Mouse (Mus musculus): ENCODE data around the gene Ly6g6d. TPM values are rescaled to one million over a fixed set of nuclear protein-coding genes. Genes with fewer than 3 reads are reported as not detected.

Gene Ly6g6d
- polyA plus RNA-seq, 1 experiment, result 3.6 TPM

DNA sequence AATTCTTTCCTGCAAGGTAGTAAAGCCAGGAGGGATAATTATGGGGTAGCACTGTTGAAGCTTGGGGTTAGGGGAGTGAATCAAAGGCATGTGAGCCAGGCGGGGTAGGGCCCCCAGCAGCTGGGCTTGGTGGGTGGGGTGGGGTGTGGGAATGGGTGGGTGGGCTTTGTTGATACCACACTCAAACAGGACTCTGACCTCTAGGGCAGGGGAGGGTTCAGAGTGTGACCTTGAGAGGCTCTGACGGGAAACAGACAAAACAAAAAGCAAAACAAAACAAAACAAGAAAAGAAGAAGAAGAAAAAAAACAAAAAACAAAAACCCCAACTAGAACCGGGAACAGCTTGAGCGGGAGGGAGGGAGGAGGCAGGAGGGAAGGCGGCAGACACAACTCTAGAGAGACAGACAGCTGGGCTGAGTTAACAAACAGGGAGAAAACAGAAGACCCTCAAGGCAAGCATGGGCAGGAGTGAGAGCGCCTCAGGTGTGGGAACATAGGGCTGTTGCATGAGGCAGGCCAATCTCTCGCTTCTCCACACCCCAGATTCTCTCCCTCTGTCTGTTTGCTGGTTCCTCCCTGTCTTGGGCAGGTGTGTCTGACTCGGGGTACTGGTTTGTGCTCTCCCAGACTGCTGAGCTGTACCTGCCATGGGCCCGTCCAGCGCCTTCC lies 1.2 kb downstream of the Ly6g6d start, which contains the start of gene Ly6g6e:
Gene Ly6g6e (plus strand): TSS at position 396 of the 670 bp plus-strand sequence.
- H3K4me3 ChIP-seq (ENCODE audit: insufficient read depth, low read length), result peak within 1 kb of the TSS; percentile 21
- H3K27ac ChIP-seq (ENCODE audit: insufficient read depth, low read length), result no peak within 1 kb of the TSS
- H3K4me1 ChIP-seq (ENCODE audit: control insufficient read depth, insufficient read depth, low read length), result no peaks in the 10 kb centered on the region
- no peak for TF ChIP-seq CTCF (IDR thresholded peaks at IDR 0.05; ENCODE audit: extremely low read depth, insufficient read depth, low read length)
- no peak for TF ChIP-seq POLR2A (IDR thresholded peaks at IDR 0.05; ENCODE audit: extremely low read depth, insufficient read depth, low read length)

DNA sequence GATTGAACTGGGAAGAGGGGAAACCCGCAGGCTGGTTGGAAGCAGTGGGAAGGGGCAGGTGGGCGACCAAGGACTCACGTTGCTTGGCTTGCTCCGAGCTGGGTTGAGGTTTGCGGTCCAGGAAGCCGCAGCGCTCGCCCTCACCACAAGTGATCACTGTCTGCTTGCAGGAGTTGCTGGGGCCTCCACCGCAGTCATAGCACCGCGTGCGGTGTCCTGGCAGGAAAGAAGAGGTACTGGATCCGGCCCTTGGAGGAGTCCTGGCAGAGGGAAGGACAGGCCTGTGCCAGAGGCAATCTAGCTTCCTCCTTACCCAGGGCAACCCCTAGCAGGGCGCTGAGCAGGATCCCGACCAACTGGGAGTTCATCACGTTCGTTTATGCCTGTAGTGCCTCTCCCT lies 3.8 kb downstream of the Ly6g6d start:
- H3K27ac ChIP-seq (ENCODE audit: insufficient read depth, low read length), result no peak overlapping the region
- TF ChIP-seq CTCF (IDR thresholded peaks at IDR 0.05; ENCODE audit: extremely low read depth, insufficient read depth, low read length) (no peak), POLR2A (IDR thresholded peaks at IDR 0.05; ENCODE audit: extremely low read depth, insufficient read depth, low read length) (no peak)
- H3K4me3 ChIP-seq (ENCODE audit: insufficient read depth, low read length), result no peak overlapping the region
- H3K4me1 ChIP-seq (ENCODE audit: control insufficient read depth, insufficient read depth, low read length), result no peaks in the 10 kb centered on the region

DNA sequence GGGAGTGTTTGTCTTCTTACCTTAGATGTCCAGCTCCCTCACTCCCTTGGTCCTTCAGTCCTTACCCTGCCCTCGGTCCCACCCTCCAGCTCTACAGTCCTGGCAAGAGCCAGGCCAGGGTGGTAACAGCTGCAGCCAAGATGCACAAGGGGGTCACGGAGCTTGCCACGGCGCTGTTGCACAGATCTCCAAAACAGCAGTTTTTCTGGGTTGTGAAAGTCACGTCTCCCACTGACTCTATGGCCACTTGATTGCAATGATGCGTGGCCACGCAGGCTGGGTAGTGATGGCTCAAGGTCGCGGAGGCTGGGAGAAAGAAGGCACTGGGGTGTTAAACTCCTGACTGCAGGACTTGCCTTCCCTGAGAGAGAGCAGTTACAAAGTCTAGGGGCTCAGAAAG lies 6.4 kb downstream of the Ly6g6d start:
- Histone ChIP-seq H3K4me3 (ENCODE audit: insufficient read depth, low read length) (no peak overlapping the region), H3K4me1 (ENCODE audit: control insufficient read depth, insufficient read depth, low read length) (no peaks in the 10 kb centered on the region), H3K27ac (ENCODE audit: insufficient read depth, low read length) (no peak overlapping the region)
- TF ChIP-seq CTCF (IDR thresholded peaks at IDR 0.05; ENCODE audit: extremely low read depth, insufficient read depth, low read length) (no peak), POLR2A (IDR thresholded peaks at IDR 0.05; ENCODE audit: extremely low read depth, insufficient read depth, low read length) (no peak)

DNA sequence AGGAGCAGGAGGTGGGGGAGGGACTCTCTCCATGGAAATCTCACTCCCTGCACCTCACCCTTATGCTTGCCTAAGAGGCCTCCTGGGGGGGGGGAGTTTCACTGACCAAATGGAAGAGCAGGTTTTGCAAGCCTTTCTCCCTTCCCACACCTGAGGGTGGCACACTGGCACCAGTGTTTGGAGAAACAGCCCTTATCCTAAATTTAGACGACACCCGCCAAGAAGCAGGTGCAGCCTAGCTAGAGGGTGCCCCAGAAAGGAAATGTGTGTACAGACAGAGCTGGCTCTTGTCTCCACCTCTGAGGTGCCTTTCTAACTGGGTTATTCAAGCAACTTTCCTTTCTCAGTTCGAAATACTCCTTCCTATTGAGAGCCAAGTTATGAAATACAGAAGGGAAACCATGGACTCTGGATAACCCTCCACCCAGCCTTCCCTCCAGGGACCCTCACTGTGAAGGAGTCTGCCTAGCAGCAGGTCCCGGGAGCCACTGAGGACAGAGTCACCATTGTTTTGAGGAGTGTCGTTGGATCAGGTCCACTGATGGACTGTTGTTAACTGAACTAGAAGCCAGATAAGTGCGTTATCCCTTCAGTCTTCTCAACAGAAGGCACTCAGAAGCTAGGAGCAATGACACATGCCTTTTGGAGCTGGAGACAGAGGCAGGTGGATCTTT lies 7.2 kb downstream of the Ly6g6d start:
- 0 out of 2 replicates have a peak, but pooled peaks have one; percentile 10 for TF ChIP-seq CTCF (IDR thresholded peaks at IDR 0.05; ENCODE audit: extremely low read depth, insufficient read depth, low read length)
- no peak for TF ChIP-seq POLR2A (IDR thresholded peaks at IDR 0.05; ENCODE audit: extremely low read depth, insufficient read depth, low read length)
- H3K4me3 ChIP-seq (ENCODE audit: insufficient read depth, low read length), result no peak overlapping the region
- H3K4me1 ChIP-seq (ENCODE audit: control insufficient read depth, insufficient read depth, low read length), result no peaks in the 10 kb centered on the region
- no peak overlapping the region for H3K27ac ChIP-seq (ENCODE audit: insufficient read depth, low read length)

DNA sequence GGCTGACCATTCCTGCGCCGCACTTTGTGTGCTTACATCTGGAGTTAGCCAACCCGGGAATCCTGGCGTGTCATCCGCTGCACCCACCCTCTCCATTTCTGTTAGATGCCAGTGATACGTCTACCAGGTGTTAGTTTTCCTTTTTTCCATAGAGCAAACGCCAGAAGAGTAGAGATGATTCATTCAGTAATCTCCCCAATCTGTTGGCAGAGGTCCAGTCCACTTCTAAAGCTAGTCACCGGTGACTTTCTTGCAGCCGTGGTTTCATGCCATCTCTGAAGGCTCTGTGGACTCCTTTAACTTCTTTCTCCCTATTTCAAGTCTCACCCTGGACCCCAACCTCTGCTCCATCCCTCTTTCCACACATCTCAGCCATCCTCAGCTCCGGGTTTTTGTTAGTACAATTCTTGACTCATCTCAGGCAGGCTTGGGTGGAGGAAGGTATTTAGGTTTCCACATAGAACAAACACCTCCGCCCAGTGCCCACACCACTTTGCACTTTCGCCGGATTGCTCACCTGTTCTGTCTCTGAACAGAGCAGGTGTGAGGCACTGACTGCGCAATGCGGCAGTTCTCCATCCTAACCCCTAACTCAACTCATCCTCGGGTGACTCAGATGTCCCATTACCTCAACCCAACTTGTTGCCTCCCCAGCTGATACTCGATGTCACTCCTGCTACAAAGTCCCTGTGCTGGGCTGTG lies 9.5 kb downstream of the Ly6g6d start:
- Histone ChIP-seq H3K4me3 (ENCODE audit: insufficient read depth, low read length) (no peak overlapping the region), H3K4me1 (ENCODE audit: control insufficient read depth, insufficient read depth, low read length) (no peaks in the 10 kb centered on the region), H3K27ac (ENCODE audit: insufficient read depth, low read length) (no peak overlapping the region)
- TF ChIP-seq CTCF (IDR thresholded peaks at IDR 0.05; ENCODE audit: extremely low read depth, insufficient read depth, low read length), result no peak
- no peak for TF ChIP-seq POLR2A (IDR thresholded peaks at IDR 0.05; ENCODE audit: extremely low read depth, insufficient read depth, low read length)

DNA sequence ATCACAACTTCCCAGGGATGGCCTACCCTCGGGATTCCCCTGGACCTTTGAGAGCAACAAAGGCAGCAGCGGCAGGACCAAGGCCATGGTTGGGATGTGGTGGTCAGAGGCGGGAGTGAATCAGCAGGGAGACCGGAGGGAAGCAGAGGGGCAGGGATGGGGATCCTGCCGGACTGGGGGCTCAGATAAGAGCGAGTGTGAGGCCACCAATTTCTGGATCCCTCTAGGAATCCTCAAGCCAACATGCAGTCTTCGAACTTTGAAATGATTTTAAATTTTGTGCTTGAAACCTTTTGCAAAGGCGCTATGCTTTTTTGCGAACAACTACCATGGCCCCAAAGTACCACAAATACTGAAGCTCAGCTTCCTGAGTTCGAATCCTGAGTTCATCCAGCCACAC lies 11.8 kb downstream of the Ly6g6d start, which contains the start of gene Mpig6b:
Gene Mpig6b (minus strand): TSS at position 101 of the 400 bp plus-strand sequence.
- H3K4me3 ChIP-seq (ENCODE audit: insufficient read depth, low read length), result no peak within 1 kb of the TSS
- no peaks in the 10 kb centered on the region for H3K4me1 ChIP-seq (ENCODE audit: control insufficient read depth, insufficient read depth, low read length)
- H3K27ac ChIP-seq (ENCODE audit: insufficient read depth, low read length), result no peak within 1 kb of the TSS
- TF ChIP-seq POLR2A (IDR thresholded peaks at IDR 0.05; ENCODE audit: extremely low read depth, insufficient read depth, low read length), result no peak
- TF ChIP-seq CTCF (IDR thresholded peaks at IDR 0.05; ENCODE audit: extremely low read depth, insufficient read depth, low read length), result no peak

DNA sequence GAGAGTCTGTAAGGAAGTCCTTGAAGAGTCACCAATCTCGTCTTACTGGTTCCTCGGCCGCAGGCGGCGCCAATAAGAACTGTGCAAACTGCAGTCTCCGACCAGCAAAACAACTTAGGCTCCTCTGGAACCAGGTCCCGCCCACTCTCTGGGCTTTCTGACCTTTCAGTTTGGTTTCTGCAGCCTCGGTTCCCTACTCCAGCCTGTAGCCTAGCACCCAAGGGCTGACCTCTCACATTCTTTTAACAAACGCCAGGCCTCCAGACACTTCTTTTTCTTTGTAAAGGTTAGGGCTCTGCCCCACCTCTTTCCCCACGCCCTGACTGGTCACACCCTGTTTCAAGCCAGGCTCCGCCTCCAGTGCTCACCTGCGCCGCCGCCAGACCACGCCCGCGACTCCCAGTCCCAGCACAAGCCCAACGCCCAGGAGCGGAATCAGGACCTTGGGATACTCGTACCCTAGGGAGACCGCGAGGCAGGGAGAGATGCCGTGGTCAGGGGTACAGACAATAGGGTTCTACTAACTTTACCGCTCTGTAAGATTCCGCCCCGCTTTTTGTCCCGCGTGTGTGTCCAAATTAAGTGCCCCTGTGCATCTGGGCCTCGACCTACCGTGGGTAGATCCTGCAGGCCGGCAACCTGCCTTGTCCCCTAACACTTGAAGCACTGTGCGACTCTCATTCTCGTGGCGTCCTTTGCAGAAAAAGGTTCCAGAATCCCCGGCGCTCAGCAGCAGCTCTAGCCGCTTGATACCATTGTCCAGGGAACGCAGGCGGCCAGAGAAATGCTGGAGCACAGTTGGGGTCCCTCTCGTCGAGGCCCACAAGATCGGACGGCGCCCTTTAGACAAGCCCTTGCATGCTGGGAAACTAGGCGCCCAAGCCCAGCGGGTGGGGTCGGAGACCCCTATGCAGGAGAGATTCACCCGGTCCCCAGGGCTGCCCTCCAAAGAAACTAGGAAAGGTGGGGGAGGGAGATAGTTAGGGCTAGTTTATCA lies 12.6 kb downstream of the Ly6g6d start, which contains the start of gene Ly6g6c:
Gene Ly6g6c (plus strand): TSS at position 438 of the 997 bp plus-strand sequence.
- Histone ChIP-seq H3K4me1 (ENCODE audit: control insufficient read depth, insufficient read depth, low read length) (no peaks in the 10 kb centered on the region), H3K27ac (ENCODE audit: insufficient read depth, low read length) (no peak within 1 kb of the TSS), H3K4me3 (ENCODE audit: insufficient read depth, low read length) (no peak within 1 kb of the TSS)
- no peak for TF ChIP-seq POLR2A (IDR thresholded peaks at IDR 0.05; ENCODE audit: extremely low read depth, insufficient read depth, low read length)
- no peak for TF ChIP-seq CTCF (IDR thresholded peaks at IDR 0.05; ENCODE audit: extremely low read depth, insufficient read depth, low read length)

DNA sequence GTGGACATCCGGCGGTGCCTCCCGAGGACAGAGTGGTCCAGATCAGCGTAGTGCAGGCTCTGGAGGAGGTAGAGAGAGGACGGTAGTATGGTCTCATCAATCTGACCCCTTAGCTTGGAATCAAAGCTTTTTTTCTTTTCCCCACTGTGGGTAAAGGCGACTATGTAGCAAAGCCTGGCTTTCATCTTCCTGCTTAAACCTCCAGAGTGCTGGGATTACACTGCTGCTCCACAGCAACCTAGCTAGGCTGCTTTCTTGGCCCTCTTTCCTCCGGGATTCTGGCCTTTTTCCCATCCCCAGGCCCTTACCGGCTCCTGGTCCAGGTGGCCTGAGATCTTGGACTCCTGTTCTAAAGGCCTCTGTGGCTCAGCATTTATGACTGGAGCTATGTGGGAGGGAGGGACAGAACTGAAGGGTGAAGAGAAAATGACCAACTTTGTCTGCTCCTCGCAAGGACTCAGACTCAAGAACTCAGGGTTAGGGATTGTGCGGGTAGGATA lies 13.4 kb downstream of the Ly6g6d start:
- Histone ChIP-seq H3K4me3 (ENCODE audit: insufficient read depth, low read length) (no peak overlapping the region), H3K4me1 (ENCODE audit: control insufficient read depth, insufficient read depth, low read length) (no peaks in the 10 kb centered on the region), H3K27ac (ENCODE audit: insufficient read depth, low read length) (no peak overlapping the region)
- TF ChIP-seq POLR2A (IDR thresholded peaks at IDR 0.05; ENCODE audit: extremely low read depth, insufficient read depth, low read length) (no peak), CTCF (IDR thresholded peaks at IDR 0.05; ENCODE audit: extremely low read depth, insufficient read depth, low read length) (no peak)

Measured in cortical plate, adult 2 months (tissue).